Mouse (Mus musculus): ENCODE results near the gene Gm20388.
"Not testable (repeated sequence)": the region's sequence is repeated elsewhere in the genome, so short reads cannot be mapped to it uniquely, and the experiment has no call there.

The Gm20388 gene

GRCm38 (mm10) chr8:123155177-123155576 lies 3244.5 kb downstream of the Gm20388 start:
- in situ Hi-C loops (cut with MboI): no loop called here

- in situ Hi-C loops (cut with MboI): no loop called here
Measured at GRCm38 (mm10) chr8:123156070-123156773, 3245.6 kb downstream of the Gm20388 start.

GRCm38 (mm10) chr8:123157888-123158465 lies 3247.3 kb downstream of the Gm20388 start, which contains the start of gene Sult5a1:
Sult5a1 (minus strand) TSS chr8:123158315.
- in situ Hi-C loops (cut with MboI): no loop called here

- in situ Hi-C loops (cut with MboI): no loop called here
Measured at GRCm38 (mm10) chr8:123181391-123181790, 3270.8 kb downstream of the Gm20388 start.

- in situ Hi-C loops (cut with MboI): no loop called here
Measured at GRCm38 (mm10) chr8:123185566-123186409, 3275.1 kb downstream of the Gm20388 start, which contains the start of gene Dpep1. Dpep1 (plus strand) TSS chr8:123186242.

- in situ Hi-C loops (cut with MboI): no loop called here
Measured at GRCm38 (mm10) chr8:123188006-123188405, 3277.4 kb downstream of the Gm20388 start.

- in situ Hi-C loops (cut with MboI): no loop called here
Measured at GRCm38 (mm10) chr8:123188841-123189240, 3278.2 kb downstream of the Gm20388 start.

- in situ Hi-C loops (cut with MboI): no loop called here
Measured at GRCm38 (mm10) chr8:123190678-123191077, 3280.0 kb downstream of the Gm20388 start.

GRCm38 (mm10) chr8:123191908-123192307 lies 3281.3 kb downstream of the Gm20388 start:
- in situ Hi-C loops (cut with MboI): no loop called here

- in situ Hi-C loops (cut with MboI): no loop called here
Measured at GRCm38 (mm10) chr8:123193771-123194170, 3283.1 kb downstream of the Gm20388 start.

- in situ Hi-C loops (cut with MboI): not testable (repeated sequence)
Measured at GRCm38 (mm10) chr8:123197016-123197415, 3286.4 kb downstream of the Gm20388 start.

GRCm38 (mm10) chr8:123199864-123200263 lies 3289.2 kb downstream of the Gm20388 start:
- in situ Hi-C loops (cut with MboI): no loop called here

- in situ Hi-C loops (cut with MboI): no loop called here
Measured at GRCm38 (mm10) chr8:123202288-123202687, 3291.6 kb downstream of the Gm20388 start.

GRCm38 (mm10) chr8:123203571-123203970 lies 3292.9 kb downstream of the Gm20388 start:
- in situ Hi-C loops (cut with MboI): no loop called here

- in situ Hi-C loops (cut with MboI): no loop called here
Measured at GRCm38 (mm10) chr8:123211876-123212275, 3301.2 kb downstream of the Gm20388 start.

- in situ Hi-C loops (cut with MboI): no loop called here
Measured at GRCm38 (mm10) chr8:123212321-123213117, 3301.9 kb downstream of the Gm20388 start, which contains the start of the genes Chmp1a and Spata33. Chmp1a (minus strand) TSS chr8:123212763. Spata33 (plus strand) TSS chr8:123212832.

GRCm38 (mm10) chr8:123213118-123213772 lies 3302.6 kb downstream of the Gm20388 start:
- in situ Hi-C loops (cut with MboI): no loop called here

GRCm38 (mm10) chr8:123215430-123215829 lies 3304.8 kb downstream of the Gm20388 start:
- in situ Hi-C loops (cut with MboI): no loop called here

- in situ Hi-C loops (cut with MboI): no loop called here
Measured at GRCm38 (mm10) chr8:123220917-123221316, 3310.3 kb downstream of the Gm20388 start.

GRCm38 (mm10) chr8:123224278-123225266 lies 3313.9 kb downstream of the Gm20388 start, which contains the start of gene Cdk10:
Cdk10 (plus strand) TSS chr8:123224842.
- in situ Hi-C loops (cut with MboI): no loop called here
